Mouse (Mus musculus): Measurements from ENCODE around the gene Lmnb2. TPM values are rescaled to one million over a fixed set of nuclear protein-coding genes. Genes with fewer than 3 reads are reported as not detected.

Gene Lmnb2
- polyA plus RNA-seq, 1 experiment, result 16.6 TPM

- Histone ChIP-seq H3K27me3 (replicated peaks) (peaks cover 28% of the 10 kb centered on the region), H3K4me3 (replicated peaks) (peak overlapping the region; percentile 98)
These were observed 13.7 kb upstream of the Lmnb2 start for GRCm38 (mm10) chr10:80931695-80932094.

GRCm38 (mm10) chr10:80931153-80931671, 13.2 kb upstream of the Lmnb2 start:
- no peaks in the 10 kb centered on the region for H3K9me3 ChIP-seq
- TF ChIP-seq FLI1 (IDR thresholded peaks at IDR 0.05; ENCODE audit: low read length), result no peak
- no peak for TF ChIP-seq GATA1 (IDR thresholded peaks at IDR 0.05; ENCODE audit: borderline replicate concordance, low read length)
- H3K27me3 ChIP-seq (replicated peaks), result peaks cover 23% of the 10 kb centered on the region
- H3K4me3 ChIP-seq (replicated peaks), result peak overlapping the region; percentile 98
- H3K36me3 ChIP-seq (replicated peaks; ENCODE audit: low read length), result peaks cover 12% of the 10 kb centered on the region
- peaks cover 90% of the 10 kb centered on the region for H3K4me1 ChIP-seq

More at GRCm38 (mm10) chr10:80931695-80932094, 13.7 kb upstream of the Lmnb2 start:
- Histone ChIP-seq H3K9me3 (no peaks in the 10 kb centered on the region), H3K4me1 (peaks cover 90% of the 10 kb centered on the region), H3K36me3 (replicated peaks; ENCODE audit: low read length) (peaks cover 12% of the 10 kb centered on the region)
- no peak for TF ChIP-seq GATA1 (IDR thresholded peaks at IDR 0.05; ENCODE audit: borderline replicate concordance, low read length)
- no peak for TF ChIP-seq FLI1 (IDR thresholded peaks at IDR 0.05; ENCODE audit: low read length)

GRCm38 (mm10) chr10:80930361-80931152, 12.5 kb upstream of the Lmnb2 start:
- TF ChIP-seq FLI1 (IDR thresholded peaks at IDR 0.05; ENCODE audit: low read length) (no peak), GATA1 (IDR thresholded peaks at IDR 0.05; ENCODE audit: borderline replicate concordance, low read length) (no peak)
- peaks cover 16% of the 10 kb centered on the region for H3K27me3 ChIP-seq (replicated peaks)

GRCm38 (mm10) chr10:80929299-80930226, 11.5 kb upstream of the Lmnb2 start, which contains the start of gene Gadd45b:
Gene Gadd45b, plus strand, starts transcription at chr10:80930073.
- Histone ChIP-seq H3K27me3 (replicated peaks) (peaks cover 11% of the 10 kb centered on the region), H3K9me3 (no peaks in the 10 kb centered on the region), H3K4me1 (peaks cover 84% of the 10 kb centered on the region), H3K4me3 (replicated peaks) (peak within 1 kb of the TSS; percentile 98), H3K36me3 (replicated peaks; ENCODE audit: low read length) (peaks cover 12% of the 10 kb centered on the region)
- no peak for TF ChIP-seq GATA1 (IDR thresholded peaks at IDR 0.05; ENCODE audit: borderline replicate concordance, low read length)

More at GRCm38 (mm10) chr10:80930361-80931152, 12.5 kb upstream of the Lmnb2 start:
- Histone ChIP-seq H3K4me1 (peaks cover 90% of the 10 kb centered on the region), H3K9me3 (no peaks in the 10 kb centered on the region), H3K4me3 (replicated peaks) (peak overlapping the region; percentile 98), H3K36me3 (replicated peaks; ENCODE audit: low read length) (peaks cover 12% of the 10 kb centered on the region)

- no peaks in the 10 kb centered on the region for H3K9me3 ChIP-seq
- H3K4me1 ChIP-seq, result peaks cover 76% of the 10 kb centered on the region
- peaks cover 12% of the 10 kb centered on the region for H3K36me3 ChIP-seq (replicated peaks; ENCODE audit: low read length)
- peaks cover 7% of the 10 kb centered on the region for H3K27me3 ChIP-seq (replicated peaks)
- TF ChIP-seq FLI1 (IDR thresholded peaks at IDR 0.05; ENCODE audit: low read length), result no peak
- no peak for TF ChIP-seq GATA1 (IDR thresholded peaks at IDR 0.05; ENCODE audit: borderline replicate concordance, low read length)
- H3K4me3 ChIP-seq (replicated peaks), result peak overlapping the region; percentile 98
These were observed 10.7 kb upstream of the Lmnb2 start for GRCm38 (mm10) chr10:80928586-80929298.

- TF ChIP-seq FLI1 (IDR thresholded peaks at IDR 0.05; ENCODE audit: low read length), result no peak
- TF ChIP-seq GATA1 (IDR thresholded peaks at IDR 0.05; ENCODE audit: borderline replicate concordance, low read length), result no peak
- no peaks in the 10 kb centered on the region for H3K9me3 ChIP-seq
- H3K4me3 ChIP-seq (replicated peaks), result no peak overlapping the region
- no peaks in the 10 kb centered on the region for H3K36me3 ChIP-seq (replicated peaks; ENCODE audit: low read length)
- H3K27me3 ChIP-seq (replicated peaks), result no peaks in the 10 kb centered on the region
- H3K4me1 ChIP-seq, result peaks cover 59% of the 10 kb centered on the region
These were observed 7.4 kb upstream of the Lmnb2 start for GRCm38 (mm10) chr10:80925472-80925871.

- H3K4me3 ChIP-seq (replicated peaks), result peak overlapping the region; percentile 82
- H3K27me3 ChIP-seq (replicated peaks), result peaks cover 3% of the 10 kb centered on the region
These were observed 3.9 kb upstream of the Lmnb2 start for GRCm38 (mm10) chr10:80921923-80922322.

GRCm38 (mm10) chr10:80917336-80917778, 688 bp downstream of the Lmnb2 start:
- TF ChIP-seq GATA1 (IDR thresholded peaks at IDR 0.05; ENCODE audit: borderline replicate concordance, low read length), result no peak
- no peak for TF ChIP-seq FLI1 (IDR thresholded peaks at IDR 0.05; ENCODE audit: low read length)
- H3K36me3 ChIP-seq (replicated peaks; ENCODE audit: low read length), result peaks cover 21% of the 10 kb centered on the region
- H3K4me1 ChIP-seq, result peaks cover 78% of the 10 kb centered on the region
- peaks cover 3% of the 10 kb centered on the region for H3K27me3 ChIP-seq (replicated peaks)
- H3K4me3 ChIP-seq (replicated peaks), result peak overlapping the region; percentile 98
- H3K9me3 ChIP-seq, result no peaks in the 10 kb centered on the region

More at GRCm38 (mm10) chr10:80921923-80922322, 3.9 kb upstream of the Lmnb2 start:
- TF ChIP-seq FLI1 (IDR thresholded peaks at IDR 0.05; ENCODE audit: low read length) (no peak), GATA1 (IDR thresholded peaks at IDR 0.05; ENCODE audit: borderline replicate concordance, low read length) (no peak)
- Histone ChIP-seq H3K4me1 (peaks cover 62% of the 10 kb centered on the region), H3K9me3 (no peaks in the 10 kb centered on the region), H3K36me3 (replicated peaks; ENCODE audit: low read length) (no peaks in the 10 kb centered on the region)

- Histone ChIP-seq H3K4me3 (replicated peaks) (no peak overlapping the region), H3K27me3 (replicated peaks) (peaks cover 3% of the 10 kb centered on the region), H3K4me1 (peaks cover 81% of the 10 kb centered on the region), H3K36me3 (replicated peaks; ENCODE audit: low read length) (peaks cover 37% of the 10 kb centered on the region), H3K9me3 (no peaks in the 10 kb centered on the region)
- TF ChIP-seq GATA1 (IDR thresholded peaks at IDR 0.05; ENCODE audit: borderline replicate concordance, low read length) (no peak), FLI1 (IDR thresholded peaks at IDR 0.05; ENCODE audit: low read length) (no peak)
These were observed 2.3 kb downstream of the Lmnb2 start for GRCm38 (mm10) chr10:80915736-80916135.

All from megakaryocyte, embryonic 14.5 days (primary cell).